Mouse (Mus musculus): ENCODE measurements around the gene Myh2.

Myh2 gene

DNA sequence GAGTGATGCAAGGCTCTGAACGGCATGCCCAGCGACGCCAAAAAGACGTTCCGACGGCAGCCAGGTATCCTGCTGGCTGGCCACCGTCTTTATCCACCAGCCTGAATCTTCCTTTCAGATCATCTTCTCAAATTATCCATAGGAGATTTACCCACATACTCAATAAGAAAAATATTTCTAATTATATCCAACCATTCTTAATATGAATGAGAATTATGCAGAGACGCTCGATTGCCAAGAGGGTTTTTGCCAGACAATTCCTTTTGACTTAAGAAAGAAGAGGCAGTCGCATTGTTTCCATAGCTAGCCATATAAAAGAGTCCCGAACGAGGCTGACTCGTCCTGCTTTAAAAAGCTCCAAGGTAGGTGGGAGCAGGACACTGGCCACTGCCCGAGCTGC, at the start of gene Myh2:
Gene Myh2, plus strand, starts transcription at position 301 of the 400 bp plus-strand sequence.
- no peak for DNase-seq (ENCODE audit: low spot score in 2 of 2)

- DNase-seq (ENCODE audit: low spot score in 2 of 2), result peak in 1 of 2 experiments; percentile 26
Observed at GRCm38 (mm10) chr11:67124943-67125342, 45.9 kb upstream of the Myh2 start.

DNA sequence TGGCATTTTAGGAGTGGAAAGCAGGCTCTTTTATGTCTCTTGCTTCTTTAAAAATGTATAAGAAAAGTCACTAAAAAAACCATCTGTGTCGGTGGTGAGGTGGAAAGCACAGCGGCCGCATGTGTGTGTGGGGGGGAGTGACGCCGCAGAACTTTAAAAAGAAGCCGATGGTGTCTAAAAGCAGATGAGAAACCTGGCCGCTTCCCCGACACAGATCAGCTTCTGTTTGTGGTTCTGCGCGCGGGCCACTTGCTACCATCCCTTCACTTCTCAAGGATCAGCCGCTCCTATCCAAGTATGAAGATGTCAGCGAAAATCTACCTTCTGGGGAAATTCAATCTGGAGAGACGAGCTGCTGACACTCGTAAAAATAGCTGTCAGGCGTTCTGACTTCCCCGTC, 45.5 kb upstream of the Myh2 start:
- DNase-seq (ENCODE audit: low spot score in 2 of 2), result peak; percentile 77 to 87

- DNase-seq (ENCODE audit: low spot score in 2 of 2), result no peak
Observed at GRCm38 (mm10) chr11:67133526-67133925, 37.3 kb upstream of the Myh2 start.

DNA sequence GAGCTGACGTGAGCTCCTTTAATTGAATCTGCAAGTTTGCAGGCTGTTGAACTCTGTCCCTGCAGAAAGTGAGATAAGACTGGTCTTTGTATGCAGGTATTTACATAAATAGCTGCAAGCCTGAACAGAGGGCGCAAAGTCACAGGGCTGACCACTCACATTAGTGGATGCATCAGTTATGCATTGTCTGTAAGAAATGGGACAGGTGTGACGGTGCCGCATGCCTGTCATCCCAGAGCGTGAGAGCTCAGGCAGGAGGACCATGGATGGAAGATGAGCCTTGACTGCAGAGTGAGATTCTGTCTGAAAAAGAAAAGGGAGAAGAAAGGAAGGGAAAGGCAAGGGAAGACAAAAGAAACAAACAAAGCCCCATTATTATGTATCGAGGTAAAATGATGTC, 36.2 kb upstream of the Myh2 start:
- DNase-seq (ENCODE audit: low spot score in 2 of 2), result no peak

DNA sequence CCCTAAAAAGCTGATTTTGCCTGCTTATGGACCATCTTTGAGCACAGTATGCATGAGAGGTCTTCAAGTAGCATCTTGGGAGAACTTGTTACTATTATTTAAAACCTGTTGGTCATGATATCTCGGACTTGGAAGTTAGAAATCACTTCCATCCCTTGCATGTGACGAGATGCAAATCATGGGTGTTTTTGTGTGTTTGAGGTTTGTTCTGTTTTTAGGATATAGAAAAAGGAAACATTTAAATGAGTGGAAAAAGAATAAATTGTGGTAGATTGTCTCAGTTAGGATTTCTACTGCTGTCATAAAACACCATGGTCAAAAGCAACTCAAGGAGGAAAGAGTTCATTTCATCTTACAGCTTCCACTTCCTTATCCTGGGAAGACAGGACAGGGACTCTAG, 35.3 kb upstream of the Myh2 start:
- DNase-seq (ENCODE audit: low spot score in 2 of 2), result no peak

DNA sequence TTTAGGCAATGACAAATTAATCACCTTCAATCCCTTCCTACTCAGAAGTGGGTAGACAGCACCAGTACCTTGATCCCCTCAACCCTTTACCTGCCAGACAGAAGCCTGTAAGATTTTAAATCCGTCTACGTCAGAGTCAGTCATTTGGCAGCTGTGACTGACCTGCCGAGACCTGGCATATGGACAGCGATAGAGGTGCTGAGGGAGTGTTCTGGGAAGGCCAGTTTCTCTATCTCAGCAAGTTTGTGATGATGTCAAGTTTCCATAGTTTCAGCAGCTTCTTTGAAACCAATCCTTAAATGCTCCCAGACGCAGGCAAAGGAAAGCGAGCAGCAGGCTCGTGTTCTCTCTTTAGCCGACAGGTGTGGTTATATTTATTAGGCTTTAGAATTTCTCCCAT, 31.3 kb upstream of the Myh2 start:
- DNase-seq (ENCODE audit: low spot score in 2 of 2), result no peak

GRCm38 (mm10) chr11:67140175-67140574, 30.7 kb upstream of the Myh2 start:
- no peak for DNase-seq (ENCODE audit: low spot score in 2 of 2)

DNA sequence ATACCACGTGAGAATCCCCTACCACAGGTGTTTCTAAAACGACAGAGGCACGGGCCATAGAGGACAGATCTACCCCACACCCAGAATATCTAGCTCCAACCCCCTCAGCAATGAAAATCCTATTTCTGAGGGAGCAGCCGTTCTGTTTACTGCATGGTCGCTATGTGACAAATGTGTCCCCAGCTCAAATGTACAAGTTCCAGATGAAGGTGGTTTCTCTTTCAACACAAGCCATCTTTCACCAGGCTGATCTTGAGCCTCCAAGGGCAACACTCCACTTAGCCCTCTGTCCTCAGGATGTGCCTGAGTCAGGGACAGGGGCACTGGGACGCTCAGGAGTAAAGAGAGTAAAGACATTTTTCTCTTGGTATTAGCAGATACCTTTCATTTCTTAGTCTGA, 29.8 kb upstream of the Myh2 start:
- no peak for DNase-seq (ENCODE audit: low spot score in 2 of 2)

GRCm38 (mm10) chr11:67142047-67142446, 28.8 kb upstream of the Myh2 start:
- DNase-seq (ENCODE audit: low spot score in 2 of 2), result no peak

- DNase-seq (ENCODE audit: low spot score in 2 of 2), result no peak
Observed at GRCm38 (mm10) chr11:67143065-67143464, 27.8 kb upstream of the Myh2 start.

DNA sequence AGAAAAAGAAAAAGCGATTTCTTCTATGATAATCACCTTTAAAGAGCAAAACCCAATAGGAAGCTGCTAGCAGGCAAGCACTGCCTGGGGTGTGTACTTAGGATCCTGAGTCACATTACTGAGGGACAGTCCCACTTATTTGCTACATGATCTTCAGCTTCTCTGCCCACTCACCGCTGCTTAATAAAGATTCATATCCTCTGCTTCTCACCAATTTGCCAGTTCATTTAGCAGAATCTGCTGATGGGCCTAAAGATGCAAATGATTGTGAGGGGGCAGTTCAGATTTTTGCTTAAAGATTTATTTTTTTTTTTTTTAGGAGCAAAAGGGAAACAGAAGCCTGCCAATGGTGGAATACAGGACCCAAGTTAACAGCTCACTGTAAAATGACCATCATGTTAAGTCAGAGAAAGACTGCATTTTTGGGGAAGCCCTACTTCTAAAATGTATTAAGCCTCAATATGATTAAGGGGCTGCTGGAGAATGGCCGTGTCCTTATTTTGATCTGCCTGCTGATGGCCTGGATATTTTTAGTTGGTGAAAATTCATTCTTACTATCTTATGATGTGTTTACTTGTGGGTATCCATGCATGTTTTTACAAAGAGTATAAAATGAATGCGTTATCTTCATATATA, 26.8 kb upstream of the Myh2 start:
- DNase-seq (ENCODE audit: low spot score in 2 of 2), result no peak

DNA sequence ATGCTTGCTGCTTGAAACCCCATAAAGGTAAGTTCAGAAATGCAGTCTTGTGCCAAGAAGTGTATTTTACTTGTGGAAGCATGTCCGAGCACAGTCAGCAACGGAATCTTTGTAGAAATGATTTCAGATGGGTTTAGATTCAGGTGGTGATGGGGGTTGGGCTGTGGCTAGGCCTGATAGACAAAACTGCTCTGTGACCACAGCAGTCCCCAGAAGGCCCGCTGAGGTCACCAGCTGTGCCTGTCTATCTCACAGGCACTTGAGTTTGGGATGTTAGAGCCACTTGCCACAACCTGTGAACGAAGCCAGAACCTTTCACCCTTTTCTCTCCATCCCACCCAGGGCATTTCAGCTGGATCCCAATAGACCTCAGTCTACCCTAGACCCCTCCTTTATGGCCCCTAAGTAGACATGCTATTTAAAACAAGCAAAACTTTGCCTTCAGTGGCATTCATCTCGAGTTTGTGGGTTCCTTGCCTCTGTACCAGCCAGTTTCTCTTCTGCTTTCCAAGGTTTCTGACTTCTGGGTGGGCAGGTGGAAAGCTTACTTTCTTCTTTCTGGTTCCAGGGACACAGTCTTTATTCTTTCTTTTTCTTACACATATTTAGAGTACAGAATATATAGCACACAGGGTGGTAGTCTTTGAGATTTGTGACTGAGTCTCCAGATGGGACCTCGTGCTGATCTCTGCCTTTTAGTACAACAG, 26.1 kb upstream of the Myh2 start:
- DNase-seq (ENCODE audit: low spot score in 2 of 2), result no peak

DNA sequence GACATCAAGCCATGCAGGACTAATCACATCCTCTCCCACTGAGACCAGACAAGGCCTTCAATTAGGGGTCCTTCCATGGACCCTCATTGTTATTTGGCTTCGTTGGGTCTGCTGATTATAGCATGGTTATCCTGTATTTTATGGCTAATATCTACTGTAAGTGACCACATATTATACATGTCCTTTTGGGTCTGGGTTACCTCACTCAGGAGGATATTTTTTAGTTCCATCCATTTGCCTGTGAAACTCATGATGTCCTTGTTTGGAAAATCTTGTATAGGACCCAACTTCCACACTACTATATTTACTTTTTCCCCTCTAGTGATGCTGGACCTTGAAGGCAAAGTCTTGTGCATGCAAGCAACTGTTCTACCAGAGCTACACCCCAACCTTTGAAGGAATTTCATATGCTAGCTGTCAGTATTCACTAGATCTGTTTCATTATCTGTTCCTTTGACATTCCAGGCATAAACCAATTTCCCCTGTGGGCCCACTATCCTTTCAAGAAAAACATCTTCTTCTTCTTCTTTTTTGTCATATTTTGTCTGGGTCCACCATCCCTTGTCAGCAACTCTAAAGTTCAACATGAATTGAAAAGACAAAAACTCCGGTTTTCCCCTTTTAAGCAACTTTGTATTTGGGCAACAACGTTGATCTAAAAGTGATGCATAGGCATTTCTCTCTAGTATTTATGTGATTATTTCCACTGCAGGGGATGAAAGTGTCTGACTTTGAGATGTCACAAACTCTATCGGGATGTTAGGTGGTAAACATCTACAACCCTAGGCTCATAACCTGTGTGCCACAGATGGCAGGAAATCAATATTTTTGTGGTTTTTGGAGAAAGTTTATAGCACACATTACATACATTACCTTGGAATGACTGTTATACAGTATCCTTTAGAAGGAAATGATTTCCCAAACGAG, 25.1 kb upstream of the Myh2 start:
- DNase-seq (ENCODE audit: low spot score in 2 of 2), result no peak

- DNase-seq (ENCODE audit: low spot score in 2 of 2), result no peak
Observed at GRCm38 (mm10) chr11:67146409-67147282, 24.2 kb upstream of the Myh2 start.

- DNase-seq (ENCODE audit: low spot score in 2 of 2), result no peak
Observed at GRCm38 (mm10) chr11:67147283-67147921, 23.4 kb upstream of the Myh2 start.

GRCm38 (mm10) chr11:67148286-67149012, 22.4 kb upstream of the Myh2 start:
- DNase-seq (ENCODE audit: low spot score in 2 of 2), result no peak

GRCm38 (mm10) chr11:67150237-67150636, 20.6 kb upstream of the Myh2 start:
- no peak for DNase-seq (ENCODE audit: low spot score in 2 of 2)

- no peak for DNase-seq (ENCODE audit: low spot score in 2 of 2)
Observed at GRCm38 (mm10) chr11:67151159-67151558, 19.7 kb upstream of the Myh2 start.
